Mouse (Mus musculus) regulatory T cell (primary cell): ENCODE data around the gene Eogt.

Experiments used
- in situ Hi-C: fragments of 300-600 bp; cut with MboI, MseI; formaldehyde crosslinking; loops from one replicate; pipeline ENCODE4 v1.15.1; 2025; ENCODE audit warnings: high pct_unique_total_duplicates

The Eogt gene

GRCm38 (mm10) chr6:97106106-97106505 is 42.9 kb downstream of the Eogt start:
- in situ Hi-C loops, result no loop called here

GRCm38 (mm10) chr6:97104264-97104852 is 44.6 kb downstream of the Eogt start:
- in situ Hi-C loops, result loop anchor here (5.0 kb wide), 1 partner anchor 82 kb away; no protein-coding TSS in a partner anchor

- in situ Hi-C loops, result loop anchor here (5.0 kb wide), 1 partner anchor 80 kb away; no protein-coding TSS in a partner anchor
These were observed 46.9 kb downstream of the Eogt start for GRCm38 (mm10) chr6:97101958-97102702.

GRCm38 (mm10) chr6:97101190-97101957 is 47.6 kb downstream of the Eogt start:
- in situ Hi-C loops, result loop anchor here (5.0 kb wide), 1 partner anchor 79 kb away; no protein-coding TSS in a partner anchor

GRCm38 (mm10) chr6:97082336-97082735 is 66.6 kb downstream of the Eogt start:
- in situ Hi-C loops, result no loop called here

- in situ Hi-C loops, result no loop called here
These were observed 69.0 kb downstream of the Eogt start for GRCm38 (mm10) chr6:97080016-97080415.

GRCm38 (mm10) chr6:97060074-97060681 is 88.8 kb downstream of the Eogt start, which contains the start of gene Fam19a4:
Gene Fam19a4, minus strand, starts transcription at chr6:97060413.
- in situ Hi-C loops, result no loop called here
